Mouse (Mus musculus) liver, embryonic 14.5 days (tissue): ENCODE data around the gene Afg3l1. TPM values are rescaled to one million over a fixed set of nuclear protein-coding genes. Genes with fewer than 3 reads are reported as not detected.

Source experiments
- ATAC-seq: fragments of 200-750 bp; cut with Nextera tagmentation; 2 replicates; pipeline ENCODE4 v1.8.0; 2017; ENCODE audit warnings: moderate number of reproducible peaks, mild to moderate bottlenecking, moderate library complexity; ENCODE audit not compliant: insufficient read depth
- DNase-seq, 3 experiments: peaks; one replicate each; pipeline ENCODE4 v3.0.0-alpha.2; 2012 to 2013; ENCODE audit warnings: low read depth in 3 of 3, low spot score in 3 of 3
- H3K27ac ChIP-seq: fragments of 300-500 bp; sonication (generic); 2 replicates; pipeline ENCODE4 v1.5.1; 2014; ENCODE audit warnings: moderate library complexity, mild to moderate bottlenecking, control low read depth, inconsistent platforms
- H3K27me3 ChIP-seq: fragments of 300-500 bp; sonication (generic); 2 replicates; pipeline ENCODE4 v1.6.1; 2014; ENCODE audit warnings: mild to moderate bottlenecking, low read length, moderate library complexity; ENCODE audit not compliant: control insufficient read depth, insufficient read depth
- H3K36me3 ChIP-seq: fragments of 300-500 bp; sonication (generic); replicated peaks from 2 replicates; pipeline ENCODE4 v1.6.1; 2014; ENCODE audit warnings: low read depth; ENCODE audit not compliant: control insufficient read depth, insufficient read depth
- H3K4me1 ChIP-seq, 2 experiments: fragments of 200-500 bp in 1 of 2; fragments of 300-500 bp in 1 of 2; sonication (generic) in 1 of 2; replicated peaks; 2 replicates each; pipeline ENCODE4 v1.6.1; 2012 to 2014; ENCODE audit warnings: antibody characterized with exemption in 1 of 2, inconsistent platforms in 1 of 2, low read length in 1 of 2; ENCODE audit not compliant: control insufficient read depth in 2 of 2, insufficient read depth in 2 of 2
- H3K4me2 ChIP-seq: fragments of 300-500 bp; sonication (generic); 2 replicates; pipeline ENCODE4 v1.6.1; 2014; ENCODE audit warnings: low read depth, mild to moderate bottlenecking, control low read depth, moderate library complexity
- H3K4me3 ChIP-seq, 2 experiments: fragments of 200-500 bp in 1 of 2; fragments of 300-500 bp in 1 of 2; sonication (generic) in 1 of 2; 2 replicates each; pipeline ENCODE4 v1.5.1; 2012 to 2014; ENCODE audit warnings: low read depth in 2 of 2, low read length in 2 of 2, mild to moderate bottlenecking in 2 of 2, control low read depth in 1 of 2, inconsistent platforms in 1 of 2, moderate library complexity in 1 of 2; ENCODE audit not compliant: insufficient read depth in 1 of 2
- H3K9ac ChIP-seq: fragments of 300-500 bp; sonication (generic); replicated peaks from 2 replicates; pipeline ENCODE4 v1.6.1; 2014; ENCODE audit warnings: mild to moderate bottlenecking, control low read depth, moderate library complexity
- H3K9me3 ChIP-seq: fragments of 300-500 bp; sonication (generic); 2 replicates; pipeline ENCODE4 v1.6.1; 2016; ENCODE audit warnings: low read length, mixed read lengths; ENCODE audit not compliant: control insufficient read depth
- CTCF ChIP-seq: IDR thresholded peaks from 2 replicates; pipeline ENCODE4 v1.5.1; 2016; ENCODE audit warnings: antibody characterized with exemption, low read depth, control low read depth
- EP300 ChIP-seq: IDR thresholded peaks from 2 replicates; pipeline ENCODE4 v1.6.1; 2016; ENCODE audit warnings: antibody characterized with exemption, low read depth
- WGBS: fragments of 180-500 bp; shearing (Covaris S2); extraction: QIAGEN DNeasy Blood & Tissue Kit; methylation state at CpG from one replicate; pipeline ENCODE4 v1.1.7; 2014; ENCODE audit not compliant: insufficient replicate concordance; 5-methylcytosine and 5-hydroxymethylcytosine counted together
- polyA plus RNA-seq, 2 experiments: library from polyadenylated mRNA; depleted of rRNA in 1 of 2; stranded (reverse) in 1 of 2; unstranded in 1 of 2; fragments of >200 nt; fragmentation: Nextera tagmentation in 1 of 2; extraction: Ambion mirVana in 1 of 2; gene quantifications; 2 replicates each; pipeline versions ENCODE4 v1.2.1 to v1.2.3; 2012 to 2014

Afg3l1 gene
- polyA plus RNA-seq, 2 experiments: 12.6 to 13.4 TPM

- Histone ChIP-seq H3K9ac (peak overlapping the region; percentile 69), H3K27ac (no peak overlapping the region), H3K4me2 (peak overlapping the region; percentile 81), H3K27me3 (no peaks in the 10 kb centered on the region), H3K4me1 (peaks cover 4 to 10% of the 10 kb centered on the region in 2 experiments; a peak in 3 of 4 replicates), H3K9me3 (no peaks in the 10 kb centered on the region), H3K4me3 (peak overlapping the region; percentile 72 to 85), H3K36me3 (no peaks in the 10 kb centered on the region)
- 1% methylated on average over 41 of the region's 41 CpGs for WGBS
- peak; percentile 93 for ATAC-seq
- no peak for TF ChIP-seq EP300
- peak; percentile 82 for TF ChIP-seq CTCF
- DNase-seq: peak; percentile 68 to 75 (median 72)
Measured at GRCm38 (mm10) chr8:123442871-123443575, 34.7 kb upstream of the Afg3l1 start.

- Histone ChIP-seq H3K4me2 (peak overlapping the region; percentile 81), H3K27me3 (no peaks in the 10 kb centered on the region), H3K9me3 (no peaks in the 10 kb centered on the region), H3K9ac (peak overlapping the region; percentile 69), H3K4me3 (peak overlapping the region; percentile 72 to 85), H3K4me1 (peaks cover 4 to 10% of the 10 kb centered on the region in 2 experiments; a peak in 3 of 4 replicates), H3K27ac (no peak overlapping the region), H3K36me3 (no peaks in the 10 kb centered on the region)
- 19% methylated on average over 4 of the region's 4 CpGs for WGBS
- TF ChIP-seq EP300: no peak
- TF ChIP-seq CTCF: no peak
- DNase-seq (no peak), ATAC-seq (no peak)
Measured at GRCm38 (mm10) chr8:123443576-123443921, 34.2 kb upstream of the Afg3l1 start.

DNA sequence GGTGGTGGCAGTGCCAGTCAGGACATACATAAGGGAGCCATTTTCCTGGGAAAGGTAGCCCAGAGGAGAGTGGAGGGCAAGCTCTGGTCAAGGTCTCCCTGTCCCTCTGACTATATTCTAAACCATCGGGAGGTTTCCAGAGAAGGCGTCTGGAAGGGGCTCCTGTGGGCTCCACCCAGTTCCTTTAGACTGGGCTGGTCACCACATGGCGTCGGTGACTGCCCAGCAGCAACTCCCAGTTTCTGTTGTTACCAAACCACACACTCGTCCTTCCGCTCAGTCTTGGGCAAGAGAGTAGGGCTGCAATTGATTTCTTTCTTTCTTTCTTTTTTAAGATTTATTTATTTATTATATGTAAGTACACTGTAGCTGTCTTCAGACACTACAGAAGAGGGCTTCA, 33.6 kb upstream of the Afg3l1 start:
- Histone ChIP-seq H3K4me1 (peaks cover 4 to 11% of the 10 kb centered on the region in 2 experiments; a peak in 3 of 4 replicates), H3K9me3 (no peaks in the 10 kb centered on the region), H3K4me2 (peak overlapping the region; percentile 81), H3K4me3 (no peak overlapping the region), H3K27me3 (no peaks in the 10 kb centered on the region), H3K36me3 (no peaks in the 10 kb centered on the region), H3K27ac (no peak overlapping the region), H3K9ac (no peak overlapping the region)
- 54% methylated on average over 6 of the region's 6 CpGs for WGBS
- no peak for TF ChIP-seq CTCF
- TF ChIP-seq EP300: no peak
- DNase-seq: no peak
- no peak for ATAC-seq

GRCm38 (mm10) chr8:123445981-123446380, 31.7 kb upstream of the Afg3l1 start:
- Histone ChIP-seq H3K4me2 (no peak overlapping the region), H3K36me3 (no peaks in the 10 kb centered on the region), H3K4me3 (no peak overlapping the region), H3K27me3 (no peaks in the 10 kb centered on the region), H3K9me3 (no peaks in the 10 kb centered on the region), H3K4me1 (peaks cover 4 to 15% of the 10 kb centered on the region in 2 experiments; a peak in 3 of 4 replicates), H3K9ac (no peak overlapping the region), H3K27ac (no peak overlapping the region)
- DNase-seq: no peak
- no peak for ATAC-seq
- WGBS: 67% methylated on average over 10 of the region's 10 CpGs
- TF ChIP-seq CTCF: no peak
- TF ChIP-seq EP300: no peak

DNA sequence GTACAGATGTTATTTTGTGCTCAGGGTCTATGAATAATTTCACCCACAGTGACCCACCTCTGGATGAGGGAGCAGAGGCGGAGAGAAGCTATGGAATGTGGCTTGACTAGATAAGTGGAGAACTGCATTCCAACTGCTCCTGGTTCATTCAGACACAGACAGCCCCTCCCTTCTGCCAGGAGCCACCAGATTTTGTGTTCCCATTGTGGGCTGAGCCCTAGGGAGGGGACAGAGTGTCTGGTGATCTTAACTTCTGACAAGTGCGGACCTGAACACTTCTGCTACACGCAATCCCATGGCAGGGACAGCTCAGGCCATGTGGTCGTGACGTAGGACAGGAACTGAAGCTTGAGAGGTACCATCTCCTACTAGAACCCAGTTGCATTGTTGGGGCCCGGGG, 30.9 kb upstream of the Afg3l1 start:
- TF ChIP-seq CTCF: no peak
- no peak for TF ChIP-seq EP300
- Histone ChIP-seq H3K4me1 (peaks cover 4 to 17% of the 10 kb centered on the region in 2 experiments; a peak in 3 of 4 replicates), H3K9me3 (no peaks in the 10 kb centered on the region), H3K4me3 (no peak overlapping the region), H3K27ac (no peak overlapping the region), H3K9ac (no peak overlapping the region), H3K27me3 (no peaks in the 10 kb centered on the region), H3K4me2 (no peak overlapping the region), H3K36me3 (no peaks in the 10 kb centered on the region)
- no peak for DNase-seq
- ATAC-seq: no peak
- 72% methylated on average over 6 of the region's 6 CpGs for WGBS
